Mouse (Mus musculus) heart, adult 8-10 months (tissue): ENCODE measurements around the gene Ikzf4. TPM values are rescaled to one million over a fixed set of nuclear protein-coding genes. Genes with fewer than 3 reads are reported as not detected.

ENCODE experiments used
- DNase-seq: peaks from one replicate; pipeline ENCODE4 v3.0.0; 2022; ENCODE audit warnings: low spot score
- microRNA-seq: library from miRNA; unstranded; fragments of <30 nt; microRNA quantifications from one replicate; pipeline ENCODE4 v1.2.0, GENCODE M21; 2022
- total RNA-seq, 4 experiments: library from RNA; stranded (reverse); gene quantifications; 2 replicates each; pipeline ENCODE4 v1.2.4; 2022

Ikzf4 gene
- total RNA-seq, 4 experiments from 2014 or later, result 0.49 to 2.3 (median 0.55) TPM

- DNase-seq, result peak; percentile 72
Measured at GRCm38 (mm10) chr10:128612433-128613153, 33.2 kb downstream of the Ikzf4 start.

- no peak for DNase-seq
Measured at GRCm38 (mm10) chr10:128606483-128606882, 39.3 kb downstream of the Ikzf4 start.

- no peak for DNase-seq
Measured at GRCm38 (mm10) chr10:128602470-128603128, 43.2 kb downstream of the Ikzf4 start.

GRCm38 (mm10) chr10:128601499-128601898 is 44.3 kb downstream of the Ikzf4 start:
- DNase-seq, result no peak

- no peak for DNase-seq
Measured at GRCm38 (mm10) chr10:128598476-128598875, 47.3 kb downstream of the Ikzf4 start.

- DNase-seq, result no peak
Measured at GRCm38 (mm10) chr10:128592797-128593196, 53.0 kb downstream of the Ikzf4 start.

- no peak for DNase-seq
Measured at GRCm38 (mm10) chr10:128591436-128591835, 54.4 kb downstream of the Ikzf4 start.

GRCm38 (mm10) chr10:128590193-128590690 is 55.5 kb downstream of the Ikzf4 start:
- peak; percentile 28 for DNase-seq

- no peak for DNase-seq
Measured at GRCm38 (mm10) chr10:128589464-128590192, 56.2 kb downstream of the Ikzf4 start, which contains the start of gene Erbb3. TSS of gene Erbb3 (minus strand) at chr10:128589652.

- DNase-seq, result no peak
Measured at GRCm38 (mm10) chr10:128588775-128589463, 56.9 kb downstream of the Ikzf4 start.

GRCm38 (mm10) chr10:128588136-128588535 is 57.7 kb downstream of the Ikzf4 start:
- no peak for DNase-seq

GRCm38 (mm10) chr10:128587697-128588096 is 58.1 kb downstream of the Ikzf4 start:
- DNase-seq, result no peak

GRCm38 (mm10) chr10:128587120-128587519 is 58.7 kb downstream of the Ikzf4 start:
- DNase-seq, result no peak

GRCm38 (mm10) chr10:128586546-128586945 is 59.2 kb downstream of the Ikzf4 start:
- DNase-seq, result no peak

GRCm38 (mm10) chr10:128584386-128584785 is 61.4 kb downstream of the Ikzf4 start:
- DNase-seq, result no peak

- peak; percentile 48 for DNase-seq
Measured at GRCm38 (mm10) chr10:128583644-128584043, 62.1 kb downstream of the Ikzf4 start.

Small RNAs within 50 kb of the gene (microRNA-seq; reads per million reads assigned to microRNA genes)
- not detected for gene Mir6917

Other genes starting within 250 kb of the Ikzf4 start
- not detected for gene Slc39a5, start 244.8 kb downstream of the Ikzf4 start, total RNA-seq
- gene Nabp2, start 234.5 kb downstream of the Ikzf4 start, total RNA-seq, result 10 to 100 TPM; 44.8 to 50.8 (median 45.2) TPM
- gene Rnf41, start 234.3 kb downstream of the Ikzf4 start, total RNA-seq, result 10 to 100 TPM; 16.2 to 17.6 (median 16.7) TPM
- gene Smarcc2, start 186.7 kb downstream of the Ikzf4 start, total RNA-seq, result 10 to 100 TPM; 76.2 to 83.2 (median 79.1) TPM
- gene Myl6, start 151.8 kb downstream of the Ikzf4 start, total RNA-seq, result 100 to 1,000 TPM; 202 to 251 (median 236) TPM
- 1 to 10 TPM; 3.2 to 4.1 (median 3.4) TPM for gene Myl6b, start 147.3 kb downstream of the Ikzf4 start, total RNA-seq
- 10 to 100 TPM; 16.5 to 17.5 (median 17.1) TPM for gene Esyt1, start 120.1 kb downstream of the Ikzf4 start, total RNA-seq
- 1 to 10 TPM; 5.7 to 9.9 (median 6.8) TPM for gene Zc3h10, start 98.2 kb downstream of the Ikzf4 start, total RNA-seq
- 1,000 to 10,000 TPM; 1,313 to 1,574 (median 1,476) TPM for gene Rpl41, start 96.7 kb downstream of the Ikzf4 start, total RNA-seq
- gene Pa2g4, start 80.0 kb downstream of the Ikzf4 start, total RNA-seq, result 10 to 100 TPM; 35.0 to 47.9 (median 39.4) TPM
- 1 to 10 TPM; 6.9 to 8.5 (median 7.9) TPM for gene Erbb3, start 56.3 kb downstream of the Ikzf4 start, total RNA-seq
- 100 to 1,000 TPM; 142 to 284 (median 234) TPM for gene Rps26, start 19.2 kb downstream of the Ikzf4 start, total RNA-seq
- gene Suox, start 28.1 kb upstream of the Ikzf4 start, total RNA-seq, result 10 to 100 TPM; 23.1 to 28.7 (median 25.9) TPM
- gene Rab5b, start 50.3 kb upstream of the Ikzf4 start, total RNA-seq, result 10 to 100 TPM; 84.0 to 87.9 (median 85.0) TPM
- gene Pmel, start 58.2 kb upstream of the Ikzf4 start, total RNA-seq, result under 1 TPM; 0.29 to 0.79 (median 0.44) TPM
- 1 to 10 TPM; 8.0 to 8.8 (median 8.5) TPM for gene Cdk2, start 59.0 kb upstream of the Ikzf4 start, total RNA-seq
- gene Dgka, start 98.9 kb upstream of the Ikzf4 start, total RNA-seq, result 10 to 100 TPM; 11.3 to 12.9 (median 12.6) TPM
- 10 to 100 TPM in 1 of 4 experiments, 1 to 10 TPM in 3; 7.9 to 11.1 (median 9.4) TPM for gene Pym1, start 101.9 kb upstream of the Ikzf4 start, total RNA-seq
- gene Mmp19, start 144.9 kb upstream of the Ikzf4 start, total RNA-seq, result 1 to 10 TPM; 2.2 to 2.8 (median 2.5) TPM
- 10 to 100 TPM; 34.7 to 38.9 (median 35.9) TPM for gene Dnajc14, start 158.1 kb upstream of the Ikzf4 start, total RNA-seq
- 1 to 10 TPM; 4.4 to 5.6 (median 4.8) TPM for gene Tmem198b, start 158.4 kb upstream of the Ikzf4 start, total RNA-seq
- 10 to 100 TPM; 31.5 to 40.7 (median 36.8) TPM for gene Sarnp, start 171.3 kb upstream of the Ikzf4 start, total RNA-seq
- 10 to 100 TPM in 1 of 4 experiments, 1 to 10 TPM in 3; 5.8 to 10.5 (median 7.0) TPM for gene Ormdl2, start 175.7 kb upstream of the Ikzf4 start, total RNA-seq
- gene Gdf11, start 245.7 kb upstream of the Ikzf4 start, total RNA-seq, result 1 to 10 TPM; 1.3 to 3.0 (median 1.9) TPM